Mouse (Mus musculus) colon, adult 2 months (tissue): ENCODE data around the gene Gtf2h1. TPM values are rescaled to one million over a fixed set of nuclear protein-coding genes. Genes with fewer than 3 reads are reported as not detected.

Experiments used
- polyA plus RNA-seq: library from polyadenylated mRNA; depleted of rRNA; stranded (reverse); fragments of >200 nt; gene quantifications from 2 replicates; pipeline ENCODE4 v1.2.3, GENCODE M21; 2012; rRNA removed

The Gtf2h1 gene
- polyA plus RNA-seq, result 6.1 and 8.3 TPM in 2 replicates

DNA sequence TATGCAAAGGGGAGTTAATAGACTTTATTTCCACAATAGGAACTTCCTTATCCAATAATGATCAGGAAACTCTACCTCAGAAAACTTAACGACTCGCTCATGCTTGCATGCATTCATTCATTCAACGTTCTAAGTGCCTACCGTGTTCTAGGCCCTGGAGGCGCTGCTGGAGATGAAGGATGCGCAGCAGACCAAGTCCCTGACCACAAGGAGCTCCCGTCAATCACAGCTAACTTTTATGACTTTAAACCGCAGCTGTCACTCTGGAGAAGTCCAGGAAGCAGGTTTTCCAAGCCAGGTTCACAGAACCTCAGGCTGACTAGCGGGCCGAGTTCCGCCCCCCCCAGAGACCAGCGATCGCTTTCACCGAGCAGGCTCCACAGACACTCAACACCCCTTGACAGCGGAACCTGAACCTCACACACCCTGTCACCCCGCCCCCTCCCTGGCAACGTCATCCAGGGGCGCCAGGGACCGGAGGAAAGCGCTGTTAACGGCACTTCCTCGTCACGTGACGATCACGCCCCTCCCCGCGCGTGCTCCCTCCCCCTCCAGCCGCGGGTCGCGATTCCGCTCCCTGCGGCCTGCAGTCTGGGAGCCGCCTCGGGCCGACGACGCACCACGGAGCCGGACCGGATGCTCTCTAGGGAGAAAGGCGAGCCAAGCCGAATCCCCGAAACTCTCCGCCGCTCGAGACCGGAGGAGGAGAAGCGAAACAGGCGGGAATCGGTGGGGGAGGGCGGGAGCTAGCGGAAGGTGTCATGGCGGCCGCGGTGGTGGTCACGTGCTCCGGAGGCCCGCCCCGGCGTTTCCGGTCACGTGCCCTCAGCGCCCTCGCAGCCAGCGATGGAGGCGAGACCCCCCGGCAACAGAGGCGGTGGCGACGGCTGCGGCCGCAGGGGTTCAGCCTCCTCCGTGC, at the start of gene Gtf2h1, which contains the start of gene Hps5:
TSS of gene Gtf2h1 (plus strand) at position 817 of the 919 bp plus-strand sequence.
TSS of gene Hps5 (minus strand) at position 778 of the 919 bp plus-strand sequence.

DNA sequence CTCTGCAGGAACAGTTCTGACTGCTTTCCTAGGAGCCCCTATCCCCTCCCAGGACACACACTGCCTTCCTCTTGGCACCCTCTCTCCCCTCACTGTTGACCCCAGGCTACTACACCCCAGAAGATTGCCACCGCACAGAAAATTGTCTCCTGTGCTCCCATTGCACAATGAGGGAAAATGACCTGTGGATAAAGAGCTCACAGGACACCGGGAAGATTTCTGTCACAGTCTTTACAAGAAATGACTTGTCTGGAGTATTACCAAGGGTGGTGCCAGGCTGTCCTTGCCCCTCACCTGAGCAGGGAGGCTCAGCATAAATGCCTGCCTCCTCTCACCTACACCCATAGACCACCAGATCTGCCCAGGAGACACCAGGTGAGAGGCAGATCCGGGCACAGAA, 44.4 kb upstream of the Gtf2h1 start, which contains the start of gene Saa2:
TSS of gene Saa2 (plus strand) at position 301 of the 400 bp plus-strand sequence.

DNA sequence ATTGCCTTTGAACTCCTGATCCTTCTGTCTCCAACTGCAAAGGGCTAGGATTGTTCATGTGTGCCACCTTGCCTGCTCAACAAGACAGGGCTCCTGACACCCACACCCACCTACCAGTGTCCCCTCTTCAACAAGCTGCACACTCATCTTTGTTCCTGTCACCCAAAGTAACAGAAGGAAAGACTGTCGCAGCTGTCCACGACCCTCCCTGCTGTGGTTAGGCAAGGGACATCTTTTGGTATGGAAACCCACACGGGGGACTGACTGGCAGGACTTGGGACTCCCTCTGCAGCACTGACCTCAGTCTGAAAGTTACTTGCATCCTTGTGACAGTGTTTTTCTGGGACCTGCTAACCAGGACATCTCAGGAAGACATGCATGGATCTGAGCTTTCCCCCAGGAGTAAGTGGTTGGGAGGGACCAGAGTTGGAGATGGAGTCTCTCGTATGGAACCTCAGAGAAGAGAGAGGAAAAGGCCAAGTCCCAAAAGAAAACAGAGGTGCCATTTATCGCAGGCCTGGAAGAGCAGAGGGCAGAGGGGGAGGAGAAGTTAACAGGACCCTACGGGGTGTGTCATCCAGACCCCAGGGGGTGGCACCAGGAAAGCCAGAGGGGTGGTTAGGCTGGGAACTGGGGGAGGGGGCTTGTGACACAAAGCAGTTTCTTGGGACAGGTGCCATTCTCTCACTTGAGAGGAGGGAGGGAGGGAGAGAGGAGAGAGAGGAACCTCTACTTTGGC, 45.1 kb downstream of the Gtf2h1 start, which contains the start of gene Ldha:
TSS of gene Ldha (plus strand) at position 689 of the 739 bp plus-strand sequence.

DNA sequence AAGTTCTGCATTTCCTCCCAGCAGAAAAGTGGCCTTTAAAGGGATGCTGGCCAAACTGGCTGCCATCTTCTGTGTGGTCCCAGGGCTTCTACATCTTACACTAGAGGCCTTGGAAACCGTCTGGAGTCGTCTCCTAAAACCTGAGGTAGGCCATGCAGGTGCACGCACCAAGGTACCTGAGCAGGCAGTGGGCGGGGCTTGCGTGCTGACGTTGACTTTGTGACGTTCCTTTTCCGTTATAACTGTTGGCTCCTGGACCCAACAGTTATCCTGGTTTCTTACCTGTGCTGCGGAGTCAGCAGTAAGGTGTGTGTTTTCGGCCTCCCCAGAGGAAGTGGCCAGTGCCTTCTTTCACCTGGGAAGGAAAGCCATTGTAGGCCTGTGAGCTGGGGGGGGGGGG, 65.1 kb downstream of the Gtf2h1 start, which contains the start of gene Ldhc:
TSS of gene Ldhc (plus strand) at position 208 of the 400 bp plus-strand sequence.

Other genes starting within 250 kb of the Gtf2h1 start
- 7.8 and 11.4 TPM in 2 replicates for gene Sergef, start 156.3 kb upstream of the Gtf2h1 start, polyA plus RNA-seq
- gene Tph1, start 123.6 kb upstream of the Gtf2h1 start, polyA plus RNA-seq, result 4.0 and 5.9 TPM in 2 replicates
- gene Saal1, start 85.4 kb upstream of the Gtf2h1 start, polyA plus RNA-seq, result 4.9 and 6.1 TPM in 2 replicates
- 0.43 and 0.90 TPM in 2 replicates for gene Saa3, start 80.4 kb upstream of the Gtf2h1 start, polyA plus RNA-seq
- gene Saa4, start 63.5 kb upstream of the Gtf2h1 start, polyA plus RNA-seq, result 0.05 TPM in 1 of 2 replicates, not detected in the other
- gene Saa1, start 53.1 kb upstream of the Gtf2h1 start, polyA plus RNA-seq, result 404 and 570 TPM in 2 replicates
- 2.9 and 17.4 TPM in 2 replicates for gene Saa2, start 44.3 kb upstream of the Gtf2h1 start, polyA plus RNA-seq
- 21.3 and 22.3 TPM in 2 replicates for gene Hps5, start within 50 bp of the Gtf2h1 start, polyA plus RNA-seq
- 720 and 854 TPM in 2 replicates for gene Ldha, start 45.4 kb downstream of the Gtf2h1 start, polyA plus RNA-seq
- not detected in 2 replicates for gene Ldhc, start 65.1 kb downstream of the Gtf2h1 start, polyA plus RNA-seq
- gene Tsg101, start 123.9 kb downstream of the Gtf2h1 start, polyA plus RNA-seq, result 67.5 and 67.9 TPM in 2 replicates
- gene Uevld, start 162.4 kb downstream of the Gtf2h1 start, polyA plus RNA-seq, result 1.8 and 2.2 TPM in 2 replicates
- not detected in 2 replicates for gene Gm9999, start 187.5 kb downstream of the Gtf2h1 start, polyA plus RNA-seq
- gene Spty2d1, start 212.3 kb downstream of the Gtf2h1 start, polyA plus RNA-seq, result 5.4 TPM in 2 replicates